Mouse (Mus musculus): ENCODE results near the gene Slc2a1. TPM values are rescaled to one million over a fixed set of nuclear protein-coding genes. Genes with fewer than 3 reads are reported as not detected.

Gene Slc2a1
- polyA plus RNA-seq, 1 experiment from 2014 or later, result 116 TPM

- H3K36me3 ChIP-seq, result no peaks in the 10 kb centered on the region
- ATAC-seq (ENCODE audit: insufficient number of reproducible peaks, insufficient read depth, low FRiP score, low TSS enrichment, low read depth), result no peak
- H3K27ac ChIP-seq, result no peak overlapping the region
- peaks cover 16% of the 10 kb centered on the region for H3K4me1 ChIP-seq
- no peaks in the 10 kb centered on the region for H3K27me3 ChIP-seq
- H3K9me3 ChIP-seq, result no peaks in the 10 kb centered on the region
- H3K9ac ChIP-seq, result no peak overlapping the region
- no peak overlapping the region for H3K4me3 ChIP-seq
- 73% methylated on average over 3 of the region's 3 CpGs for WGBS
- no peak overlapping the region for H3K4me2 ChIP-seq
These were observed 7.1 kb upstream of the Slc2a1 start for GRCm38 (mm10) chr4:119101392-119101791.

GRCm38 (mm10) chr4:119102350-119103126 lies 6.0 kb upstream of the Slc2a1 start:
- no peaks in the 10 kb centered on the region for H3K36me3 ChIP-seq
- no peak overlapping the region for H3K4me2 ChIP-seq
- H3K4me1 ChIP-seq, result peaks cover 22% of the 10 kb centered on the region
- H3K4me3 ChIP-seq, result no peak overlapping the region
- no peaks in the 10 kb centered on the region for H3K27me3 ChIP-seq
- no peak for ATAC-seq (ENCODE audit: insufficient number of reproducible peaks, insufficient read depth, low FRiP score, low TSS enrichment, low read depth)
- no peaks in the 10 kb centered on the region for H3K9me3 ChIP-seq
- no peak overlapping the region for H3K27ac ChIP-seq
- WGBS, result 74% methylated on average over 7 of the region's 7 CpGs
- no peak overlapping the region for H3K9ac ChIP-seq

GRCm38 (mm10) chr4:119104847-119105246 lies 3.7 kb upstream of the Slc2a1 start:
- Histone ChIP-seq H3K36me3 (no peaks in the 10 kb centered on the region), H3K27me3 (no peaks in the 10 kb centered on the region), H3K9ac (no peak overlapping the region), H3K4me2 (peak overlapping the region; percentile 69), H3K9me3 (no peaks in the 10 kb centered on the region), H3K27ac (no peak overlapping the region), H3K4me3 (peak overlapping the region; percentile 41; the same call in 1 of the 2 replicates), H3K4me1 (peaks cover 33% of the 10 kb centered on the region)
- WGBS, result 29% methylated on average over 4 of the region's 4 CpGs
- no peak for ATAC-seq (ENCODE audit: insufficient number of reproducible peaks, insufficient read depth, low FRiP score, low TSS enrichment, low read depth)

GRCm38 (mm10) chr4:119105704-119106103 lies 2.8 kb upstream of the Slc2a1 start:
- peak; percentile 50 for ATAC-seq (ENCODE audit: insufficient number of reproducible peaks, insufficient read depth, low FRiP score, low TSS enrichment, low read depth)
- peaks cover 41% of the 10 kb centered on the region for H3K4me1 ChIP-seq
- H3K9ac ChIP-seq, result peak overlapping the region; percentile 65
- peak overlapping the region; percentile 82 for H3K27ac ChIP-seq
- H3K4me2 ChIP-seq, result peak overlapping the region; percentile 69
- H3K27me3 ChIP-seq, result no peaks in the 10 kb centered on the region
- H3K4me3 ChIP-seq, result peak overlapping the region; percentile 41
- WGBS, result 1% methylated on average over 18 of the region's 18 CpGs
- H3K36me3 ChIP-seq, result no peaks in the 10 kb centered on the region
- no peaks in the 10 kb centered on the region for H3K9me3 ChIP-seq

- Histone ChIP-seq H3K4me3 (peak overlapping the region; percentile 80), H3K27me3 (no peaks in the 10 kb centered on the region)
- WGBS, result 78% methylated on average over 2 of the region's 2 CpGs
These were observed 644 bp upstream of the Slc2a1 start for GRCm38 (mm10) chr4:119107867-119108266.

GRCm38 (mm10) chr4:119109640-119110039 lies 1.1 kb downstream of the Slc2a1 start:
- 8% methylated on average over 11 of the region's 11 CpGs for WGBS
- H3K4me3 ChIP-seq, result peak overlapping the region; percentile 80
- H3K27ac ChIP-seq, result peak overlapping the region; percentile 99
- no peaks in the 10 kb centered on the region for H3K27me3 ChIP-seq
- H3K4me1 ChIP-seq, result peaks cover 79% of the 10 kb centered on the region
- H3K9ac ChIP-seq, result peak overlapping the region; percentile 94
- no peak for ATAC-seq (ENCODE audit: insufficient number of reproducible peaks, insufficient read depth, low FRiP score, low TSS enrichment, low read depth)
- H3K4me2 ChIP-seq, result peak overlapping the region; percentile 73
- no peaks in the 10 kb centered on the region for H3K36me3 ChIP-seq
- no peaks in the 10 kb centered on the region for H3K9me3 ChIP-seq

More at GRCm38 (mm10) chr4:119107867-119108266, 644 bp upstream of the Slc2a1 start:
- H3K4me2 ChIP-seq, result peak overlapping the region; percentile 73
- peaks cover 62% of the 10 kb centered on the region for H3K4me1 ChIP-seq
- H3K36me3 ChIP-seq, result no peaks in the 10 kb centered on the region
- H3K9me3 ChIP-seq, result no peaks in the 10 kb centered on the region
- no peak overlapping the region; the same call in 1 of the 2 replicates for H3K27ac ChIP-seq
- no peak for ATAC-seq (ENCODE audit: insufficient number of reproducible peaks, insufficient read depth, low FRiP score, low TSS enrichment, low read depth)
- peak overlapping the region; percentile 94; the same call in 1 of the 2 replicates for H3K9ac ChIP-seq

GRCm38 (mm10) chr4:119110512-119110911 lies 2.0 kb downstream of the Slc2a1 start:
- Histone ChIP-seq H3K4me2 (peak overlapping the region; percentile 73), H3K9ac (peak overlapping the region; percentile 94), H3K4me3 (peak overlapping the region; percentile 80), H3K9me3 (no peaks in the 10 kb centered on the region), H3K27ac (no peak overlapping the region), H3K4me1 (peaks cover 80% of the 10 kb centered on the region), H3K27me3 (no peaks in the 10 kb centered on the region), H3K36me3 (no peaks in the 10 kb centered on the region)
- ATAC-seq (ENCODE audit: insufficient number of reproducible peaks, insufficient read depth, low FRiP score, low TSS enrichment, low read depth), result no peak
- 31% methylated on average over 5 of the region's 5 CpGs for WGBS

GRCm38 (mm10) chr4:119111410-119111809 lies 2.9 kb downstream of the Slc2a1 start:
- H3K4me1 ChIP-seq, result peaks cover 80% of the 10 kb centered on the region
- H3K9me3 ChIP-seq, result no peaks in the 10 kb centered on the region
- peak overlapping the region; percentile 73 for H3K4me2 ChIP-seq
- no peak overlapping the region for H3K27ac ChIP-seq
- H3K27me3 ChIP-seq, result no peaks in the 10 kb centered on the region
- H3K36me3 ChIP-seq, result peaks cover 2% of the 10 kb centered on the region; the same call in 1 of the 2 replicates
- peak overlapping the region; percentile 80 for H3K4me3 ChIP-seq
- ATAC-seq (ENCODE audit: insufficient number of reproducible peaks, insufficient read depth, low FRiP score, low TSS enrichment, low read depth), result no peak
- H3K9ac ChIP-seq, result peak overlapping the region; percentile 94
- 69% methylated on average over 5 of the region's 5 CpGs for WGBS

GRCm38 (mm10) chr4:119112256-119112885 lies 3.9 kb downstream of the Slc2a1 start:
- peaks cover 7% of the 10 kb centered on the region; the same call in 1 of the 2 replicates for H3K36me3 ChIP-seq
- H3K4me3 ChIP-seq, result 0 out of 2 replicates have a peak overlapping the region, but pooled peaks have one; percentile 80
- H3K27ac ChIP-seq, result no peak overlapping the region
- peaks cover 79% of the 10 kb centered on the region for H3K4me1 ChIP-seq
- peak overlapping the region; percentile 73 for H3K4me2 ChIP-seq
- no peaks in the 10 kb centered on the region for H3K9me3 ChIP-seq
- 0 out of 2 replicates have a peak overlapping the region, but pooled peaks have one; percentile 94 for H3K9ac ChIP-seq
- H3K27me3 ChIP-seq, result no peaks in the 10 kb centered on the region
- 20% methylated on average over 2 of the region's 2 CpGs for whole genome bisulfite sequencing
- no peak for ATAC-seq (ENCODE audit: insufficient number of reproducible peaks, insufficient read depth, low FRiP score, low TSS enrichment, low read depth)

GRCm38 (mm10) chr4:119115611-119116070 lies 7.1 kb downstream of the Slc2a1 start:
- H3K4me2 ChIP-seq, result no peak overlapping the region
- H3K36me3 ChIP-seq, result peaks cover 22% of the 10 kb centered on the region
- no peak overlapping the region for H3K4me3 ChIP-seq
- H3K4me1 ChIP-seq, result peaks cover 67% of the 10 kb centered on the region
- WGBS, result 74% methylated on average over 6 of the region's 6 CpGs
- H3K9me3 ChIP-seq, result no peaks in the 10 kb centered on the region
- H3K27ac ChIP-seq, result no peak overlapping the region
- no peak overlapping the region for H3K9ac ChIP-seq
- H3K27me3 ChIP-seq, result no peaks in the 10 kb centered on the region
- ATAC-seq (ENCODE audit: insufficient number of reproducible peaks, insufficient read depth, low FRiP score, low TSS enrichment, low read depth), result no peak

- Histone ChIP-seq H3K9me3 (no peaks in the 10 kb centered on the region), H3K27me3 (no peaks in the 10 kb centered on the region), H3K4me1 (peaks cover 67% of the 10 kb centered on the region), H3K4me3 (no peak overlapping the region), H3K27ac (no peak overlapping the region), H3K4me2 (no peak overlapping the region), H3K9ac (no peak overlapping the region), H3K36me3 (peaks cover 29% of the 10 kb centered on the region)
- WGBS, result 81% methylated on average over 1 of the region's 1 CpGs
- no peak for ATAC-seq (ENCODE audit: insufficient number of reproducible peaks, insufficient read depth, low FRiP score, low TSS enrichment, low read depth)
These were observed 7.8 kb downstream of the Slc2a1 start for GRCm38 (mm10) chr4:119116336-119116735.
